Mouse (Mus musculus) right cerebral cortex, postnatal 25 days (tissue): ENCODE data around the gene Rab33b.

ENCODE experiments used
- DNase-seq: peaks from one replicate; pipeline ENCODE4 v3.0.0; 2022

Gene Rab33b

GRCm38 (mm10) chr3:51517467-51517866 lies 33.7 kb downstream of the Rab33b start:
- no peak for DNase-seq

DNA sequence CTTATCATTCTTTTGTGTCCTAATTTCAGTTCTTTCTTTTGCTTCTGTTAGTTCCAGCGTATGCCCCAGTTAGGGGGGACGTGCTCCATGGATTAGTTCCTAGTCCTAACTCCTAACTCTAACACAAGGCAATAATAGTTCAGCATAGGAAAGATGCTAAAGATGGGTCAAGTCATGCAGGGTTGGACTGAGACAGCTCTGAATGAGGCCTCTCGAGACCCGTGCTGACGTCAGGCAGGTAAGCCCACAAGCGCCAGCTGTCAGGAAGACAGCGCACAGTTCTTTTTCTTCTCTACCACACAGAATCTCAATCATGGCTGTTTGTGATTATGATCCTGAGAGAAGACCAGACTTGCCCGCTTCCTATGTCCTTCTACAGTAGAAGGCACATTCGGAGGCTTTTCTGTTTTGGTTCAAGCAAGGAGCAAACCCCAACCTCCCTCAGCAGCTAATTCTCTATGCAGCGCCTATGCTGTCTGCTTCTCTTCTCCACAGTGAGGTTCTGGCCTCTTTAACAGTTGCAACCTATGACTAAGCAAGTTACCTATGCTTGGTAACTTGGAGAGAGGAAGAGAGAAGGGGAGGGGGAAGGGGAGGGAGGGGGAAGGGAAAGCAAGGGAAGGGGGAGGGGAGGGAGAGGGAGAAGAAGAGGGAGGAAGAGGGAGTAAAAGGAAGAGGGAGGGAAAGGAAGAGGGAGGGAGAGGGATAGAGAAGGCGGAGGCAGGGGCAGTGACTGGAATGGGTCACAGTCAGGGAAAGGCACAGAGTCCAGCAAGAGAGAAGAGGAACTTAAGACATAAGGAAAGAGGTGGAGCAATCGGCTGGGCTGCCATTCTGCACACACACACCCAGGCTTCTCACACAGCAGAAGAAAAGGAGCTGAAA lies 34.4 kb downstream of the Rab33b start:
- DNase-seq = no peak

DNA sequence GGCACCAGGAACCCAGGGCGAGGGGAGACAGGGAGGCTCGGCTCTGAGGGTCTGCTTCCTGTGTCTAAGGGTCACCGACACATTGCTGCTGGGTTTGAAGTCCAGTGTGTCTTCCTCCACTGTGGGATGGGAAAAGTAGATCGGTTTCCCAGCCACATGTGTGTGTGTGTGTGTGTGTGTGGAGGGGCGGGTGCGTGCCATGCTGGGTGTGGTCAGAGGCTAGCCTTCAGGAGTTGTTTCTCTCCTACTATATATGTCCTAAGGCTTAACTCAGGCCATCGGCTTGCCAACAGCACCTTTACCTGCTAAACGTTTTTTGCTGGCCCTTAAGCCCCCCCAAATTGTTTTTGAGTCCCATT lies 35.0 kb downstream of the Rab33b start:
- no peak for DNase-seq

GRCm38 (mm10) chr3:51521262-51521661 lies 37.5 kb downstream of the Rab33b start:
- no peak for DNase-seq

DNA sequence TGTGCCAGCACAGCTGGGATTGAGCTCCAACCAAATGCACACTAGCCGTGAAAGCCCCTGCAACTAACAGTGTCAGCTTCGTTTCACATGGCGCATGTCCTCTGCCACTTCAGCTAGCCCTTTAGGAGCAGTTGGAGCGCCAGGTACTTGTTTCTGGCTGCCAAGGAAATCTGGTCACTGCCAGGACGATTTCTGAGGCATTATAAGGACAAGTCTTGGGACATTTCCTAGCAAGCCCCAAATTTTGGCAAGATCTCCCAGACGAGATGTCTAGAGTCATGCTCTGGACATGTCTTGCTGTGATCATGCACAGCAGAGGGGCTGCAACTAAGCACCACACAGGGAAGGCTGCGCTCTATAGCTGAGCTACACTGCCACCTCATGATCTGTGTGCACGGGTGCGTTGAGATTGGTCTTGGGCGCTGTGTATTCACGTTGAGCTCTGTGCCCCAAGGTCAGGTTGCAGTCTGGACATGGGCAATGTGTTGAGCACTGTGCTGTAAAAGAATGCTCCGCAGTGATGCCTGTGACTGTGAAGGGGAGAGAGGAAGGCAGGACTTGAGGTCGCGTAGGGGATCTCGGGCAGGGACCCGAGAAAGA lies 41.6 kb downstream of the Rab33b start:
- DNase-seq = no peak

DNA sequence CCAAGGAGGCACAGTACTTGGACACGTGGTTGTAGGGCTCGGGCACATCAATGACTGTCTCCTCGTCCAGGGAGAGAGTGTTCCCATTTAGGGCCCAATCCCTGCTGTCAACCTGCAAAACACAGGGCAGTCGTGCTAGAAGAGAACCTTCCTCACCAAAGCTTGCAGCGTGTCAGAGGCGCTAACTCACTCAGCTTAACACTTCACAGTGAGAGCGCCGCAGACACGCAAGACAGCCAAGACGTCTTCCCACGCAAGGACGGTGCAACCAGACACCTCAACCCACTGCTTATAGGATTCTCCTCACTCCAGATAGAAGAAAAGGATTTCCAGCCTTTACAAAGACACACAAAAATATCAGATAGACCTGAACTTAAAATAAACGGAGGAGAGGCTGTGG lies 43.2 kb downstream of the Rab33b start:
- DNase-seq = peak; percentile 54

- no peak for DNase-seq
Observed at GRCm38 (mm10) chr3:51531473-51532281, 48.0 kb downstream of the Rab33b start.

DNA sequence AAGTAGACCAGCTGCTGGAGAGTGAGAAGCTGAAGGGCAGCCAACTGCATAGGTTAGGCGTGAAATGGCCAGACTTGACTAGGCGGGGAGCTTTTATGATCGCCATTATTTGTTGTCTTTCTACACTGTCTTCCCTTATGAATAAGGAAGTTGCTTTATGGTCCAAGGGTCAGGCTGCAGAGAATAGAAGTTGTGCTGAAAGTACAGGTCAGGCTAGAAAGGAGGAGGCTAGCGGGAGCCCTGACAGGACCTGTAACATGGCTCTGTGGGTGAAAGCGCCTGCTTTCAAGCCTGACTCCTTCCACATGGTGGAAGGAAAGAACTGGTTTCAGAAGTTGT lies 48.5 kb downstream of the Rab33b start:
- DNase-seq = no peak

DNA sequence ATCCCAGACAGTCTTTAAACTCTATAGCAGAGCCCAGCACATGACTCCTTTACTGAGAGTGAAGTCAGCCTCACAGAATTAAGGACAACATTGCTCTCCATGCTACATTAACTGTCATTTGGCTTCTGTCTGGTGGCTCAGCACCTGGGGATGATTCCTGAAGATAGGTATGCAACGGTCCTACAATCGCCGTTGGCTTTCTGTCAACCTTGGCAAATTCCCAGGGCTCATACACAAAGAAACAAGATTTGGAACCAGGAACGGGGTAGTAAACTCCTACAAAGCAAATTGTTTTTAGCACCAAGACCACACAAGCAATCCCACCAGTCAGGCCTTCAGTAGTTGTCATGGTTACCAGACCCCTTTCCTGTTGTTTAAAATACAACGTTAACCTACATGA lies 49.9 kb downstream of the Rab33b start:
- no peak for DNase-seq

GRCm38 (mm10) chr3:51534013-51534412 lies 50.3 kb downstream of the Rab33b start:
- DNase-seq = no peak

DNA sequence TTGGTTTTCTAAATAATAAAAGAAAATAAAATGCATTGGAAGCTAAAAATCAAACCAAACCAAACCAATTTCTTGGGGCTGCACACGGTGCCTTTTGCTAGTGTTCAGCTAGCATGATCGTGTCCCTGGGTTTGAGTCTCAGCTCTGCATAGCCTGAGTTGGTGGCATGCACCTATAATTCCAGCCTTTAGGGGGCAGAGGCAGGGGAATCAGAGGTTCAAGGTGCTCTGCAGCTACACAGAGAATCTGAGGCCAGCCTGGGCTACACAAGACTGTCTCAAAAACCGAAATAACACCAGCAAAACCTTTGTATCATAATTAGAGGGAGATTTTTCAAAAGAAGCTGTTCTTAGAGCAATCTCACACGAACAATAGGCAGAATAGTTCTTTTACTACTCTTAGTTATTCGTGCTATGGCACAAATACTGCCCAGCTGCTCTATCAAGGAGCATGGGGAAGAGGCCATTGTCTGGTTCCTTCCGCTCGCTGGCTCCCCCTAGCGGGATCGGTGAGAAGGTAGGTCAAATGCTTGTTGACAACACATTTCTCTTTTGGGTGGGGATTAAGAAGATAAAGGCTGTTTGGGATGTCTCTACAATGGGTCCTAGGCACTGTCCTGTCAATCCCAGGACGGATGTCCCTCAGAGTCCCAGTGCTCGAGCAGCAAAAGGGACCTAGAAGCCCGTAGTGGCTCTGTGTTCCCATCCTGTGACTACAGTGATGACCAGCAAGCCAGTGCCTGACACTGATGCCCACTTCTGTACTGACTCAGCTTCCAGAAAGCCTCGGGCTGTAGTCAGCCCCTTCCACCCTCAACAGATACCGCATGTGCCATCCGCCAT lies 56.1 kb downstream of the Rab33b start:
- DNase-seq = no peak

GRCm38 (mm10) chr3:51540659-51541058 lies 56.9 kb downstream of the Rab33b start:
- no peak for DNase-seq

DNA sequence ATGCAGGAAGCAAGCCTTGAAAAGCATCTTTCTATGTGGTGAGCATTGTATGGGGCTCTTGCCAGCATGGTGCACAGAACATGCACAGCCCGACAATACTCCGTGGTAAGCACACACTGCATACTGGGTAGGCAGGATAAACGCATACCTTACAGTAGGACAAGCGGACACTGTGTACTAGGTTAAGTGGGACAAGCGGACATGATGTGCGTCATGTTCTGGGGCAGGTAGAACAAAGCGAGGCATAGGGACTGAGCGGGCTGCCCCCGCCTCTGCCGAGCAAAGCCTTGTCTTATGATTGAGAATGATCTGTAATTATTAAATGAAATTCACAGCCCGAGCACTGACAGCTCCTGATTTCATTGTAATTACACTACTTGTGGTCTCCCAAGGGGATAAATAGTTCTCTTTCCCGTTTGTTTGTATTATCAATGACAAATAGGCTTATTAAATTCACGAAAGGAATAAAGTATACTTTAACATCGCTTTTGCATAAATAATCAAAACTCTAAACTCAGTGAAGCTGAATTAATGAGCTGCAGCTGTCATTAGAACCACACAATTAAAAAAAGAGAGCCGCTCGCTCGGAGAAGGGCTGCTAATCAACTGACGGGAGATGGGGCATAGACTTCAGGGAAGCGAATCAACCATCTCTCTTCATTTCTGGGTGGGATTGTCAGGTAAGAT lies 60.9 kb downstream of the Rab33b start:
- DNase-seq = no peak
